Mouse (Mus musculus): ENCODE measurements around the gene Zfp948.

Zfp948 gene

DNA sequence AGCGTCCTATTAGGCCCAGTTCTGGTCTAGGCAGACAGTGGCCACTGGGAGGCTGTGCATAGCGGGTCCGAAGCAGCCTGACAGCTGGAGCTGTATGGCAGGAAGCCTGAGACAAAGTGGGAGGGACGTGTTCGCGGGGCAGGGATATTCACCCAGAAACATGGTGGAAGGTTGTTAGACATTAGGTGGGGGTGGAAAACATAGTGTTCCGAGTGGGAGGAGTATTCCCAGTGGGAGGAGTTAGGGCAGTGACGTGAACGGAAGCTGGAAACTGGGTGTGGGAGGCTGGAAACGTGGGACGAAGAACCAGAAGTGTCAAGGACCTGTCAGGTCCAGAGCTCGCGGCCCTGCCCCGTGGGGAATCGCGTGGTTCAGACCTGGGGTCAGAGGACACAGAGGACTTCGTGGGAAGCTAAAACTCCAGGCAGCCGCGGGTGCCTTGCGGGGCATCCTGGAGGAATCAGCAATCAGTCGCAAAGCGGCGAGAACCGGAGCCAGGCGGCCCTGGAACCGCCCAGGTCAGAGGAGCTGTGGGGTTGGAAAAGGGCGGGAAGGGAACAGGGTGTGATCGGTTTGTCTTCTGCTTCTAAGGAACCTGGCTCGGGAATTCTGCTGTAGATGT, at the start of gene Zfp948:
Gene Zfp948, plus strand, starts transcription at position 281 of the 622 bp plus-strand sequence.
- peak; percentile 79 to 82 for DNase-seq (ENCODE audit: low spot score in 2 of 2)

DNA sequence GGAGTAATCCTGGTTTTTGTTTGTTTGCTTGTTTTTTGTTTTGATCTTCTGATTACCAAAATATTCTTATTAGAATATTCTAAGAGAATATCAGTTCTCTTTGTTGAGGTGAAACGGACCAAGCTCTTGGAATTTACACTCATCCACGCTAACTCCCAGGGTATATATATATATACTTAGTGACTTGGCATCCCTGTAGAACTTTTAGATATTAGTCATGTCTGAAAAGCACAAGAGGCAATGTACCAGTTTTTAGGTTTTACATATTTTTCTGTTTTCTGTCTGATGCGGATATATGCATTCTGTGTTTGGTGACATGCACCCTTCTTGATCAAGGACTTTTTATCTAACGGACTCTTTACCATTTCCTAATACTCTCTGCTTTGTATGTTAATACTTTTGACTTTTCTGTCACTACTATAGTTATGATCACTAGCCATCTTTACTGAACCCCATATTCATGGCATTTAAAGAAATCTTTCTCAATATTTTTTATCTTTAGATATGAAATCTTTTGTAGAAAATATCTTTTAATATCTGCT, 49.6 kb upstream of the Zfp948 start:
- no peak for DNase-seq (ENCODE audit: low spot score in 2 of 2)

DNA sequence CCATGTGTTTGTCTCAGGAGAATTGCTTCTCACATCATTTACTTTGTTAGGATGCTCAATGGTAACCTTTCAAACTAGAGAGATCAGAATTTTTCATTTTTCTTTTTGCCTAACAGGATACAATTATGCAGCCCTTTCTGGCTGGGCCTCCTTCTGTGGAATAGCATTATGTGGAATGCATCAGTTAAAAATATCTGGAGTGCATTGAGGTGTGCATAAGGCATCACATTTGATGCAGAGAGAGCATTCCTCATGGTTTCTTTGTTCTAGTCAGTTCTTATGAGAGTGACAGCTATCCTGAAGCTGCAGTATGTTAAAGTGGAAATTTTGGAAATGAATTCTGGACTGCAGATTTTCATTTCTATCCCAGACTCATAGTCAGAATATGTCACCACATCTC, 40.5 kb upstream of the Zfp948 start:
- DNase-seq (ENCODE audit: low spot score in 2 of 2) = no peak

DNA sequence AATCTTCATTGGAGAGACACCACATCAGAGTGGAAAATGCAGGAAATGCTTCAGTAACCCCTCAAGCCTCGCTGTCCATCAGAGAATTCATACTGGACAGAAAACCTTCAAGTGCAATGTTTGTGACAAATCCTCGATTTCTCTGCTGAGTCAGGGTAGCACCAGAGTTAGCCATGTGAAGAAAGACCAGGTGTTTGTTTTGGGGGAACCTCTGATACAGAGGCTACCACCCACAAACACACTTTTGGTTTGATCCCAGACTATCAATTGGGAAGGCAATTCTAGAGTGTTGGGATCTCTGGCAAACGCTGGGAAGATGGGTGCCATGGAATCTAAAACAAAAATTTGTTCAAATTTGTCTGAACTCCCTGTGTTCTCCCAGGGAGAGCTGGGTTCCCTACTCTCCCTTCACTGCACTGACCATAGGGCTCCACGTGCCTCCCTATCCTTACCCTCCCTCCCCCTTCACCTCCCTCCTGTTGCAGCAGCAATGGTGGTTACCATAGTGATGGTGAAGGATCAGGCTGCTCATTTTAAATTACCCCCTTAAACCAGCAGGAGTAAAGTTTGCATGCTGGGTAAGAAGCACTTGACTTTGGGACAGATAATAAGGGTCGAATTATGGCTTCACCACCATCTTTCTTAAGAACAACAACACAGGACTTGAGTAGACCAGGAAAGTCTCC, 36.0 kb upstream of the Zfp948 start:
- DNase-seq (ENCODE audit: low spot score in 2 of 2) = no peak

DNA sequence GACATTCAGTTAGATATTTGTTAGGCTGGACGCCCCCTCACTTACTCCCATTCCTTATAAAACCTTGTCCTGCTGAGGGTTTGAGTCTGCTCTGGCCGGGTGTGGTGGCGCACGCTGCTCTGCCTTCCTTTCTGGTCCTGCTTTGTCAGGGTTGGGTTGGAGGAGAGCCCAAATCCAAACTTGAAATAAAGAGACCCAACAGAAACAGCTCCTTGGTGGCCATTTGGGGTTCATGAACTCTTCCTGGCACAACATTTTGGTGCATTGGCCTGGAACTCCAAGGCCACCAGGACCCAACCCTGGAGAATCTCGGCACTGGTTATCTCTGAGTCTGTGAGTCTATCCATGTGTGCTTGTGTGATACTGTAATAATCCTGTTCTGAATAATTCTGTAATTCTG, 35.2 kb upstream of the Zfp948 start:
- no peak for DNase-seq (ENCODE audit: low spot score in 2 of 2)

DNA sequence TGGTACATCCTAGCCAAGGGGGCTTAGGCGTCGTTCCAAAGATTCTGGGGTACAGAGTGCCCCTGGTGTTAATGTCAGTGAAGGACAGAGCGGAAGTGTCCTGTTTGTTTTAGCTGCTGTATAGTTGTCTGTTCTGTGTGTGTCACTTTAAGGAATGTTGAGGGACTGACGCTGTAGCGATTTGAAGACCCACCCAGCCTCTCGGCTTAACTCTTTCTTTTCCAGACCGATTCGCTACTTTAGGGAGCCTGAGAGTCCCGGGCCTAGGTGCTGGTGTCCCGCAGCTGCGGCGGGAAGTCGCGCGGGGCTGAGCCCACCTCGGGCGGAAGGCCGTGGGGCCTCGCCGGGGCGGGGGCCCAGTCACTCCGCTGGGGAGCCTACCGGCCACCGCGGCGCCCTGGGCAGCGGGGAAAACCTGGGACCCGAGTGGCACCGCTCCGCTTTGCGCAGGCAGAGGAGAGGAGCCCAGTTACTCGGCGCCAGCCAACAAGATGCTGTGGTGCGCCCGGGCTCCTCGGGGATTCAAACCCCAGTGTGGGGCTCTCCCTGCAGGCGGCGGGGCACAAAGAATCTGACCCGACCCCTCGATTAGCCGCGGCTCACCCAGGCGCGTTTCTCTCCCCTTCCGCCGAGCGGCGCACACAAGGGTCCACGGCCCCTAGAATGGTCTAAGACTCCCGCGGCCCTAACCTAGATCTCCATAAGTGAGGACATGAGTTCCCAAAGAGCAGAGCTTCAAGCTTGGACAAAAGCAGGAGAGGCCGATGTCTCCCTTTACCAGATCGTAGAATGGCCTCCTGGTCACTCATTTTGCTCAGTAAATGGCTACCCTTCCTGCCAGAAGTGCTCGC, 34.5 kb upstream of the Zfp948 start:
- DNase-seq (ENCODE audit: low spot score in 2 of 2) = peak; percentile 63 to 72

DNA sequence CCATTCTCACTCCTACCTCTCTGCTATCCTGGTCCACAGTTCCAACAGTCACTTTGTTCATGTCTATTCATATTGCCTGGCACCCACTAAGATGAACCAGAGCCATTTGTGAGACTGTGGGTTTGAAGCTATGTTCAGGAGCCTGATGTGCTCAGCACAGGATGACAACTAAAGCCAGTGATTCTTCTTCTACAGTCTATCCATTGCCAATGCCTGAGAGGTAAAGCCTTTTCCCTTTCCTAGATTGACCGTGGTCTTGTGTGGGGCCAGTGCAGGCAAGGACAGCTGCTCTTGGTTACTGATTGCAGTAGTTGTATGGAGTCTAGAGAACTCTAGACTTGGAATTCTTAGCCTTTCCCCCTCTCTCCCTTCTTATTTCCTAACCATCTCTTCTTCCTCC, 32.8 kb upstream of the Zfp948 start:
- DNase-seq (ENCODE audit: low spot score in 2 of 2) = no peak

DNA sequence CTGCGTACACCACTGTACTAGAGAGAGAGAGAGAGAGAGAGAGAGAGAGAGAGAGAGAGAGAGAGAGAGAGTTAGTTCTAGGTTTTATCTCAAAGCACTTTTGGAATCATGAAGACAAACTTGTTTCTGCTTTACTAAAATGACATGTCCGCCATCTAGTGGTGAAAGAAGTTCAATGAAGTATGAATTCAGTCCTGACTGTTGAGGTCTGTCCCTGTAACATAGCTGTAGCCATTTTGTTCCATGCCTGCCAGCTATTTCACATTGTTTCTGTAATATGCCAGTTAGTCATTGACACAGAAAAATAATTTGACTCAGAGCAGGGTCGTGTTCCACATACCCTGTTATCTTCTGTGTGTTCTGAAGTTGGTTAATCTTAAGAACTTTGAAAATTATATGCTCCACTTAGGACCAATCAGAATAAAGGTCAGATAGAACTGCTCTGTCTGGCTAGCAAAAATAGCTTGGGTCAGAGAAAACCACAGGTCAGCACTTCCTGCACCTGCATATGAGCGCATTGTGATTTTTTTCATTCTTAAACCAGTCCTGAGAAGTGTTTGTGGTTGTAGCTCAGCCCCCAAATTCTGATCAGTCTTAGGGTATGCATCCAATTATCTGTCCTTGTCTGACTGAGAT, 32.2 kb upstream of the Zfp948 start:
- no peak for DNase-seq (ENCODE audit: low spot score in 2 of 2)

DNA sequence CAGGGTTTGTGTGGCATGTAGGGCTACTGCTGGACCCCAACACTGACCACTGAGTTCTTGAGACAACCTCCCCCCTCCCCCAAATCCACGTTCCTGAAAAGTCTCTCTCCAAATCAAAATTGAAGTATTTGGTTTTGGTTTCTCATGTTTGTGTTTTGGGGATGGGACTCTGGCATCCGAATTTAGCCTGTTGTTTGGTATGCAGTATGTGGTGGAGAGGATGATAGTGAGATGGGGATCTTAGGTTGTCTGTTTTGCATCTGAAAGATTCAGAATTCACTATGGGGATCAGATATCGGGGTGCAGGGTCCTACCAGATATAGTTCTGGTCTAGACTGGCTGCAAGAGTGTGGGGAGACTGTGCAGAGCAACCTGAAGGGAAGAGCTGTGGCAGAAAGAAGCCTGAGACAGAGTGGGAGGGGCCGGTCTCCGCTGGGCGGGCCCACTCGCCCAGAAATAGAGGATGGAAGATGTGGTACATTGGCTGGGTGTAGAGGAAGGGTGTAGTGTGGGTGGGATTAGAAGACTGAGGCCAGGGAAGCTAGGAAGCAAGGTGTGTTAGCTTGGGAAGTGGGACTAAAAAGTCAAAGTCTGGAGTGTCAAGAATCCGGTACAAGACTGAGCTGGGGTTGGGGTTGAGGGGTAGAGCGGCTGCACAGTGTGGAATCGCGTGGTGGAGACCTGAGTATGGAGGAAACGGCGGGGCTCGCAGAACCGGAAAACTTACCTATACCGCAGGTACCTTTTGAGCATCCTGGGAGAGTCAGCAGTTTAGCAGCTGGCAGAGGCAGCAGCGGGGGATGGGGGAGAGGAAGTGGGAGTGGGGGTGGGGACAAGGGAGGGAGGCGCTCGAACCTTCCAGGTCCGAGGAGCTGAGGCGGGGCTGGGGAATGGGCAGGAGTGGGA, 31.5 kb upstream of the Zfp948 start, which contains the start of gene Zfp52:
Gene Zfp52, plus strand, starts transcription at position 444 of the 906 bp plus-strand sequence.
- peak; percentile 54 to 65 for DNase-seq (ENCODE audit: low spot score in 2 of 2)

DNA sequence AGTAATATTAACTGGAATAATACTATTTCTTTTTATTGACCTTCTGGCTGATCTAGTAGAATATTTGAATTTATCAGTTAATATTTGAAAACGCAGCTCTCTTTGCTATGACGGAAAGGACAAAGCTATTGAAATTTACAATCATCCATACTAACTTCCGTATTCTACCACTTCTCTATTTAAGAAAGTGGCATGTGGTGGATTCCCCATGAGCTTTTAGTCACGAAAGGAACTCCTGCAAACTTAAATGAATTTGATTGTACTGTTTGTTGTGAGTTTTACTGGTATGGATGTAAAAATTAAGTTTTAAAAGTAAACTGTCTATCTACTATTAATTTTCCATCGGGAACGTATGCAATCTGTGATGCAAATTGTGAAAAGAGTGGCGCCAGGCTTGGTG, 30.7 kb upstream of the Zfp948 start:
- no peak for DNase-seq (ENCODE audit: low spot score in 2 of 2)

DNA sequence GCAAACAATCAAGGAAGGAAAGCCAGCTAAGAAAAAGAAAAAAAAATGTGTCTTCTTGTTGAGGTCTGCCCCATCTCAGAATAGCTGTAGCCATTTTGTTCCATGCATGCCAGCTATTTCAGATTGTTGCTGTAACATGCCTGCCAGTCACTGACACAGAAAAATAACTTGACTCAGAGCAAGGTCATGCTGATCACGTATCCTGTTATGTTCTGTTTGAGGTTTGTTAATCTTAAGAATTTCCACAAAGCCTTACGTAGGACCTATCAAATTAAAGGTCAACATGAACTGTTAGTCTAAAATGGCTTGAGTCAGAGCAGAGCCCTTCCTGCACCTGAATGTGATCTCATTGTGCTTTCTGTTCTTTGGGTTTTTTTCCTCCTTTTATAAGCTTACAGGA, 30.1 kb upstream of the Zfp948 start:
- no peak for DNase-seq (ENCODE audit: low spot score in 2 of 2)

DNA sequence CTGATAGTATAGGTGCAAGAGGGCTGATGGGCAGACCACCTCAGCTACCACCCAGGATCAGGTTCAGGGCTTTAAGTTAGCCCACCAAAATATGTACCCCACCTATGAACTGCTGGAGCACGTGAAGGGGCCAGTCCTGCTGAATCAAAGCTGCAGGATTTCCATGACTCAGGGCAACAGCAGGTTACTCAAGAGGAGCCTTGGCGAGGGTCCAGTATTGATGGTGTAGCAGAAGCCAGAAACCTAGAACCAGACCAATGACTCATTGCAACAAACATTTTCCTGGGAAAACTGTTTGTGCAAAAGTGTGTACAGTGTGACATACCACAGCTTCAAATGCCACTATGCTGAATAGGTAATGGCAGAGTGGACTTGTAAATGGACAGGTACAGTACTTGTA, 9.0 kb upstream of the Zfp948 start:
- DNase-seq (ENCODE audit: low spot score in 2 of 2) = no peak

DNA sequence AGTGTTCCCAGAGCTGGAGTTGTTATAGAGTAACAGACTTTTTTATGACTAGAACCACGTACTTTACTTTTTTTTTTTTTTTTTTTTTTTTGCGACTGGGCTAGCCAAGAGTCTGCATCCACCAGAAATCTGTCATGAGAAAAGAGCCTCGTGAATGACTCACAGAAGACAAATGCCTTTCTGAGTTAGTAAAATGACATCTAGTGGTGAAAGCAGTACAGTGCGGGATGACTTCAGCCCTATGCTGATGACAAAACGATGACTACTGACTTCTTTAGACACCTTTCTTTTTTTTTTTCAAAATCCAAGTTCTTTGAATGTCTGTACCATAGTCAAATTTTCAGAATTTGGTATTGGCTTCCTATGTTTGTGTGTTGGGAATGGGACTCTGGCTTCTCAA, 588 bp upstream of the Zfp948 start:
- no peak for DNase-seq (ENCODE audit: low spot score in 2 of 2)

DNA sequence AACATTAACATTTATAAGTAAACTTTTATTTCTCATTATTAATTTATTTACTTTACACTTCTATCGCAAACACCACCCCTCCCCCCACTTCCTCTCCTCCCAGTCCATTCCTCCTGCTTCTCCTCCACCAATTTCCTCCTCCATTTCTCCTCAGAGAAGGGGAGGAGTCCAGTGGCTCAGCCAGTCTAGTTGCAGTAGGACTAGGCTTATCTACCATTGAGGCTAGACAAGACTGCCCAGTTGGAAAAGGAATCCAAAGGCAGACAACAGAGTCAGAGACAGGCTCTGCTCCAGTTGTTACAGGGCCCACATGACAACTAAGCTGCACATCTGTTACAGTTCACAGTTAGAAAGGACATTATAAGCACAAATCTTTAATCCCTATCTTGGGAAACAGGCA, 888 bp downstream of the Zfp948 start:
- no peak for DNase-seq (ENCODE audit: low spot score in 2 of 2)

DNA sequence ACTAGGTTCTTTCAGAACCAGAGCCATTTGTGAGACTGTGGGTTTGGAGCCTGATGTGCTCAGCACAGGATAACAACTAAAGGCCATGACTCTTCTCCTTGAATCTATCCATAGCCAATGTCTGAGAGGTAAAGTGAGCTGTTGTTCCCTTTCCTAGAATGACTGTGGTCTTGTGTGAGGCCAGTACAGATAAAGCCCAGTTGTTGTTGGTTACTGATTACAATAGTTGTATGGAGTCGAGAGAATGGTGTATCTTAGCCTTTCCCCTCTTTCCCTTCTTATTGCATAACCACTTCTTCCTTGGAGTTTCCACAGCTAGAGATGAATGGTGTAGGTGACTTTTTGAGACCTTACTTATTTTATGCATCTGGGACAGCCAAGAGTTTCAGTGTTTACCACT, 12.3 kb downstream of the Zfp948 start:
- no peak for DNase-seq (ENCODE audit: low spot score in 2 of 2)

DNA sequence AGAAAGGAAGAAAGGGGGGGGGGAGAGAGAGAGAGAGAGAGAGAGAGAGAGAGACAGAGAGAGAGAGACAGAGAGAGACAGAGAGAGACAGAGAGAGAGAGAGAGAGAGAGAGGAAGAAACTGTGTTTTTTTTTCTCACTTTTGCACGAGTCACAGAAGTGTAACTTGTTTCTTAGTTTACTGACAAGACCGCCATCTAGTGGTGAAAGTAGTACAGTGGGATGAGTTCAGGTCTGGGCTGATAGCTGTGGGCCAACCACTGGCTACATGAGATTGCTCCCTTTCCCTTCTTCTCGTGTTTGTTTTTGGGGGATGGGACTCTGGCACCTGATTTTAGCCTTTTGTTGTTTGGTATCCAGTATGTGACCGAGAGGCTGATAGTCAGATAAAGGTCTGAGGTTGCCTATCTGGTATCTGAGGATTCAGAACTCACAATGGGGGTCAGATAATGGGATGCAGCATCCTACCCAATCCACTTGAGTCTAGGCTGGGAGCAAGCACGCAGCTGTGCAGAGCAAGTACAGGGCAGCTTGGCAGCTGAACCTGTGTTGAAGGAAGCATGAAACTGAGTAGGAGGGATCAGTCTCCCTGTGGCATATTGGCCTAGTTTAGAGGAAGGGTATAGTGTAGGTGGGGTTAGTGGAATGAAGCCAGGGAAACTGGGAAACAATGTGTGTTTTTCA, 12.8 kb downstream of the Zfp948 start:
- no peak for DNase-seq (ENCODE audit: low spot score in 2 of 2)

DNA sequence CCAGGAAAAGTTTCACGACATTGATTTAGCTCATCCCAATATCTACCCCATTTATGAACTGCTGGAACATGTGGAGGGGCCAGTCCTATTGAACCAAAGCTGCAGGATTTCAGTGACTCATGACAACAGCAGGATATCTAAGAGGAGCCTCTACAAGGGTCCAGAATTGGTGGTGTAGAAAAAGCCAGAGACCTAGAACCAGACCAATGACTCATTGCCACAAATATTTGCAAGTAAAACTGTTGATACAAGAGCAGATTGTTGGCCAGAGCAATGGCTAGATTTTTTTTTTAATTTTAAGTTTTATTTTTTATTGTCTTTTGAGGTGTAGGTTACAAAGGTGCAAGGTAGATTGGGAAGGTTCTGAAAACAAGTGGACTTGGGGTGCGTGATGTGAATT, 18.7 kb downstream of the Zfp948 start:
- DNase-seq (ENCODE audit: low spot score in 2 of 2) = no peak

DNA sequence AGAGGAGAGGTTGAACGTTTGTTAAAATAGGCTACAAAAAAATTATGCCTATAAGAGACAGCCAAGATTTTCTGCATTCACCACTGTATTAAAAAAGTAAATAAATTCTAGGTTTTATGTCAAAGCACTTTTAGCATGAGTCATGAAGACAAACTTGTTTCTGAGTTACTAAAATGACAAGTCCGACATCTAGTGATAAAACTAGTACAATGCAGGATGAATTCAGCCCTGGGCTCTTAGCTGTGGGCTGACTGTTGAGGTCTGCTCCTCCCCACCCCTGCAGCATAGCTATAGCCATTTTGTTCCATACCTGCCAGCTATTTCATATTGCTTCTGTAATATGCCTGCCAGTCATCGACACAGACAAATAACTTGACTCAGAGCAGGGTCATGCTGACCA, 49.5 kb downstream of the Zfp948 start:
- DNase-seq (ENCODE audit: low spot score in 2 of 2) = no peak

DNA sequence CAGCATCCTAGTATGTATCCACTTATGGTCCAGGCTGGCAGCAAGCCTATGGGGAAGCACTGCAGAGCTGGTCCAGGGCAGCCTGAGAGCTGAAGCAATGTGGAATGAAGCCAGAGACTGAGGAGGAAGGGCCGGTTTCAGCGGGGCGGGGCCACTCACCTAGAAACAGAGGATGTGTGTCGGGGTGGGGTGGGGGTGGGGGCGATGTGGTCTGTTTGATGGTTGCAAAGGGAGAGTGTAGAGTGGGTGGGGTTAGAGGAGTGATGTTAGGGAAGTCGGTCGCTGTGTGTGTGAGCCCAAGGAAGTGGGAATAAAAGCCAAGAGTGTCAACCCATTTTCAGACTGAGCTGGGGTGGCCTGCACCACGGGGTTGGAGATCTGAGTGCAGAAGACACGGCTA, 50.5 kb downstream of the Zfp948 start:
- no peak for DNase-seq (ENCODE audit: low spot score in 2 of 2)

DNA sequence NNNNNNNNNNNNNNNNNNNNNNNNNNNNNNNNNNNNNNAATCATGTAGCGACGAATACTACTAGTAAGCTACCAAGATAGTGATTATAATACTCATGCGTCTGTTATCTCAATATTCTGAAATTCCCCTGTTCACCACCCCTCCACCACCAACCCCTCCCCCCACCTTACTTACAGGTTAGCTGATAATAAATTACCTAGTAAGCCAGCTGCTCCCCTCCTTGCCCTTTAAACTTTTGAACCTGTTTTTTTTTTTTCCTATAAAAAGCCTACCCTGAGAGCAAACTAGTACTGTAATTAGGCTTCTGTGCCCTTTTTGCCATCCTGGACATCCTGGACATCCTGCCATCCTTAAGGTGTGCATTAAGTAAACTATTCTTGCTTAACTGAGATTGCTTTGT, 56.8 kb downstream of the Zfp948 start:
- DNase-seq (ENCODE audit: low spot score in 2 of 2) = no peak

Data from urinary bladder, postnatal 4 days (tissue).